Mouse (Mus musculus) heart, embryonic 13.5 days (tissue): ENCODE measurements at regions not wholly inside any gene's neighbourhood (a gene's known extent, or its start where the extent isn't known, plus 50 kb on each side); places are given as distances from the start of the nearest gene placed in this dataset.

Experiments
- ATAC-seq: fragments of 200-750 bp; cut with Nextera tagmentation; 2 replicates; pipeline ENCODE4 v1.8.0; 2017; ENCODE audit warnings: moderate TSS enrichment; ENCODE audit not compliant: insufficient number of reproducible peaks, low FRiP score, low TSS enrichment; ENCODE audit errors: extremely low read depth
- H3K27ac ChIP-seq: fragments of 300-500 bp; sonication (generic); replicated peaks from 2 replicates; pipeline ENCODE4 v1.5.1; 2015; ENCODE audit warnings: moderate library complexity, mild to moderate bottlenecking, inconsistent platforms
- H3K27me3 ChIP-seq: fragments of 300-500 bp; sonication (generic); replicated peaks from 2 replicates; pipeline ENCODE4 v1.6.1; 2015; ENCODE audit warnings: mild to moderate bottlenecking, inconsistent platforms
- H3K36me3 ChIP-seq: fragments of 300-500 bp; sonication (generic); 2 replicates; pipeline ENCODE4 v1.6.1; 2015; ENCODE audit warnings: mild to moderate bottlenecking, inconsistent platforms
- H3K4me1 ChIP-seq: fragments of 300-500 bp; sonication (generic); 2 replicates; pipeline ENCODE4 v1.6.1; 2015; ENCODE audit warnings: inconsistent platforms
- H3K4me2 ChIP-seq: fragments of 300-500 bp; sonication (generic); 2 replicates; pipeline ENCODE4 v1.6.1; 2015; ENCODE audit warnings: inconsistent platforms, mild to moderate bottlenecking, moderate library complexity
- H3K4me3 ChIP-seq: fragments of 300-500 bp; sonication (generic); 2 replicates; pipeline ENCODE4 v1.5.1; 2015; ENCODE audit warnings: moderate library complexity, mild to moderate bottlenecking, inconsistent platforms
- H3K9ac ChIP-seq: fragments of 300-500 bp; sonication (generic); 2 replicates; pipeline ENCODE4 v1.6.1; 2015; ENCODE audit warnings: inconsistent platforms, mild to moderate bottlenecking, moderate library complexity
- H3K9me3 ChIP-seq: fragments of 300-500 bp; sonication (generic); 2 replicates; pipeline ENCODE4 v1.6.1; 2016; ENCODE audit warnings: inconsistent platforms
- WGBS: fragments of 180-500 bp; shearing (Covaris S2); methylation state at CpG from one replicate; pipeline ENCODE4 v1.1.7; 2015; ENCODE audit warnings: mixed read lengths; 5-methylcytosine and 5-hydroxymethylcytosine counted together

GRCm38 (mm10) chr16:24062314-24062713, 73.7 kb upstream of the Bcl6 start:
- no peak for ATAC-seq
- H3K4me2 ChIP-seq = no peak overlapping the region
- H3K9ac ChIP-seq = no peak overlapping the region
- no peak overlapping the region for H3K4me3 ChIP-seq
- H3K4me1 ChIP-seq = peaks cover 32% of the 10 kb centered on the region
- 48% methylated on average over 5 of the region's 5 CpGs for WGBS
- peaks cover 15% of the 10 kb centered on the region; the same call in 1 of the 2 replicates for H3K27me3 ChIP-seq
- no peaks in the 10 kb centered on the region for H3K36me3 ChIP-seq
- H3K27ac ChIP-seq = no peak overlapping the region
- H3K9me3 ChIP-seq = no peaks in the 10 kb centered on the region

DNA sequence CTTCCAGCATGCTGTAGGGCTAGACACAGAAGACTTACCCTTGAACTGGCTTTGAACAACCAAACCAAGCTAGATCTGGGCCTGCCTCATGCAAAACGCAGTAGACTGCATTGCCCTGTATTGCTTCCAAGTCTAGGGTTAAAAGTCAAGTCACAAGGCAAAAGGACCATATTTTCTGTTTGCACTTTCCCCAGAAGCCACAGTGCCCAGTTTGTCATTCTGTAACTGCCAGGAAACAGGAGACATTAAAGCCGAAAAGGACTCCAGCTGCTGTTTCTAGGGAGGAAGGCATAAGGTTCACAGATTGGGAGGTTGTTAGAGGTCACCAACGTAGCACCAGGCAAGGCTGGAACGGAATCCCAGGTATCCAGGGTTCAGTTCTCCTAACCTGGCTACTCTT, 72.8 kb upstream of the Bcl6 start:
- Histone ChIP-seq H3K4me3 (no peak overlapping the region), H3K4me2 (no peak overlapping the region), H3K36me3 (no peaks in the 10 kb centered on the region), H3K27me3 (peaks cover 13% of the 10 kb centered on the region; the same call in 1 of the 2 replicates), H3K4me1 (peaks cover 40% of the 10 kb centered on the region), H3K9me3 (no peaks in the 10 kb centered on the region), H3K9ac (no peak overlapping the region), H3K27ac (no peak overlapping the region)
- WGBS = 75% methylated on average over 4 of the region's 4 CpGs
- no peak for ATAC-seq

DNA sequence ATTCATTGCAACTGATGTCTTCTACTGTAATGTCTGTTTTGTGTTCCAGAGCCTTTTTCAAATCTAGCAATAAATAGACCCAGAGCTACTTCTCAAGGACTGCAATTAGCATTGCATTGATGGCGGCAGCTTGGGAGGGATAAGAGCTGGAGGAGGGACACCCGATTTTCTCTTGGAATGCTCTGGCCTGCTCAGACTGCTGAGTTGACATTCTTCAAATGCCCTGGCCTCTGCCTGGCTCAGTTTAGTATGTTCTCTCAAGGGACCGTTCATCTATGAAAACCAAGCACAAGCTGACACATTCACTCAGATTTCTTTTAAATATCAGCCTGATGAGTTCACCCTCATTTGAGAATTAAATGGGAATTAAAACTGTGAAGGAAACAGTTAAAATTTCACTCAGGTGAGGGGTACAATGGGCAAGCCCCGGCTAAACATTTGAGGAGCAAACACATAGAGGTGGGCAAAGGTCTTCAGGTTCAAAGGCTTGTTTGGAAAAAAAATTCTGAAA, 70.5 kb upstream of the Bcl6 start:
- no peaks in the 10 kb centered on the region for H3K9me3 ChIP-seq
- no peak overlapping the region for H3K4me2 ChIP-seq
- WGBS = 48% methylated on average over 4 of the region's 4 CpGs
- ATAC-seq = no peak
- no peak overlapping the region for H3K9ac ChIP-seq
- H3K4me3 ChIP-seq = no peak overlapping the region
- peaks cover 13% of the 10 kb centered on the region; the same call in 1 of the 2 replicates for H3K27me3 ChIP-seq
- peaks cover 43% of the 10 kb centered on the region for H3K4me1 ChIP-seq
- no peak overlapping the region for H3K27ac ChIP-seq
- no peaks in the 10 kb centered on the region for H3K36me3 ChIP-seq

DNA sequence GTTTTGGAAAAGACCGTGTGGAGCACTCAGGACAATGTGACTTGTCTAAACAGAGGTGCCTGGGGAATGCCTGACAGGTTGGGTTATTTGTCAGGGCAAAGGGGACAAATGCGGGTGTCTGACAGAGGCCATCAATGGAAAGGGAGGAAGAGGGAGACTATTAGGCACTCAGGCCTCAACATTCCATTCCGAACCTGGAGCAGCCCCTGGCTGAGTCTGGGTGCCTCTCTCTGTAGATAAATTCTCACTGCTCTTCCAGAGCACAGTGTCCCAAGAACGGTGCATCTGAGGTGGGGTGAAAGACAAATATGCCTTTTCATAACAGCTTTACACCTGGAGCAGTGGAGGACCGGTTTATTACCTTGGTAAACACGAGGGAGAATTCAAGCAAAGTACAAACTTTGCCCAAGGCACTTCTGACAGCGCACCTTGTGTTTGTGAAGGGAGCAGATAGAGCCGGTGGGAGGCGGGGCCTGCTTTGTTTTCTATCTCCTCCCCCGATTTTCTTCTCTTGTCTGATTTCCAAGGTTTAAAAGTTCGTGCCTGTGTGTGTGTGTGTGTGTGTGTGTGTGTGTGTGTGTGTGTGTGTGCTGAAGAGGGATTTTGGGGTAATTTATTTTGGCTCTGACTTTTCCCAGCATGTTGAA, 68.4 kb upstream of the Bcl6 start:
- peaks cover 13% of the 10 kb centered on the region; the same call in 1 of the 2 replicates for H3K27me3 ChIP-seq
- no peaks in the 10 kb centered on the region for H3K9me3 ChIP-seq
- H3K36me3 ChIP-seq = no peaks in the 10 kb centered on the region
- H3K4me3 ChIP-seq = no peak overlapping the region
- no peak overlapping the region for H3K27ac ChIP-seq
- no peak overlapping the region for H3K4me2 ChIP-seq
- no peak overlapping the region for H3K9ac ChIP-seq
- WGBS = 33% methylated on average over 11 of the region's 11 CpGs
- H3K4me1 ChIP-seq = peaks cover 37% of the 10 kb centered on the region
- ATAC-seq = no peak

- Histone ChIP-seq H3K9ac (no peak overlapping the region), H3K9me3 (no peaks in the 10 kb centered on the region), H3K4me3 (no peak overlapping the region), H3K4me2 (no peak overlapping the region), H3K36me3 (no peaks in the 10 kb centered on the region), H3K27me3 (peaks cover 13% of the 10 kb centered on the region; the same call in 1 of the 2 replicates), H3K4me1 (peaks cover 30% of the 10 kb centered on the region), H3K27ac (no peak overlapping the region)
- ATAC-seq = no peak
- WGBS = 62% methylated on average over 12 of the region's 12 CpGs
Measured at GRCm38 (mm10) chr16:24056123-24056884, 67.7 kb upstream of the Bcl6 start.

DNA sequence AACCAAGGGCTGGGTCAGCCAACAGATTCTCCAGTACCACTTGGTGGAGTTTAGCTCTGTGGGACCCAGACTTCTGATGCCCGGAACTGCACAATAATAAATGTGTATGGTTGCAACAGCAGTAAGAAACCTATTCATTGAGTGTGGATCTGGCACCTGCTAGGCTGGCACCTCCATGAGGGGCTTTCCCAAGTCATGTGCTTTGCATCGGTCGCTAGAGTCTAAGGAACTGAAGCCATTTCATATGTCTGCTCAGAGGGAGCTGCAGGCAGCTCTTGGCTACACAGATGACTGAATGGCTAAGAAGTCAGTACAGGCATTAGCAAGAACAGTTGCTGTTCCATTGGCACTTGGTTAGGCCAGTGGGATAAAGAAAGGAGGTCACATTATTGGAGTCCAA, 65.6 kb upstream of the Bcl6 start:
- Histone ChIP-seq H3K4me1 (peaks cover 25% of the 10 kb centered on the region), H3K4me2 (no peak overlapping the region), H3K4me3 (no peak overlapping the region), H3K9me3 (no peaks in the 10 kb centered on the region), H3K36me3 (no peaks in the 10 kb centered on the region), H3K9ac (no peak overlapping the region), H3K27me3 (peaks cover 6% of the 10 kb centered on the region; the same call in 1 of the 2 replicates), H3K27ac (no peak overlapping the region)
- ATAC-seq = no peak
- WGBS = 93% methylated on average over 3 of the region's 3 CpGs

- H3K4me2 ChIP-seq = no peak overlapping the region
- H3K36me3 ChIP-seq = no peaks in the 10 kb centered on the region
- no peak overlapping the region for H3K27ac ChIP-seq
- peaks cover 17% of the 10 kb centered on the region for H3K4me1 ChIP-seq
- no peak overlapping the region for H3K9ac ChIP-seq
- no peaks in the 10 kb centered on the region for H3K9me3 ChIP-seq
- WGBS = 63% methylated on average over 10 of the region's 10 CpGs
- no peak overlapping the region for H3K4me3 ChIP-seq
- peaks cover 6% of the 10 kb centered on the region; the same call in 1 of the 2 replicates for H3K27me3 ChIP-seq
- no peak for ATAC-seq
Measured at GRCm38 (mm10) chr16:24053403-24053802, 64.8 kb upstream of the Bcl6 start.

GRCm38 (mm10) chr16:24050856-24051640, 62.4 kb upstream of the Bcl6 start:
- no peaks in the 10 kb centered on the region for H3K4me1 ChIP-seq
- H3K9ac ChIP-seq = no peak overlapping the region
- H3K36me3 ChIP-seq = no peaks in the 10 kb centered on the region
- no peak overlapping the region for H3K4me2 ChIP-seq
- no peaks in the 10 kb centered on the region for H3K9me3 ChIP-seq
- 80% methylated on average over 10 of the region's 10 CpGs for WGBS
- no peak overlapping the region for H3K4me3 ChIP-seq
- H3K27ac ChIP-seq = no peak overlapping the region
- peaks cover 6% of the 10 kb centered on the region; the same call in 1 of the 2 replicates for H3K27me3 ChIP-seq
- no peak for ATAC-seq

DNA sequence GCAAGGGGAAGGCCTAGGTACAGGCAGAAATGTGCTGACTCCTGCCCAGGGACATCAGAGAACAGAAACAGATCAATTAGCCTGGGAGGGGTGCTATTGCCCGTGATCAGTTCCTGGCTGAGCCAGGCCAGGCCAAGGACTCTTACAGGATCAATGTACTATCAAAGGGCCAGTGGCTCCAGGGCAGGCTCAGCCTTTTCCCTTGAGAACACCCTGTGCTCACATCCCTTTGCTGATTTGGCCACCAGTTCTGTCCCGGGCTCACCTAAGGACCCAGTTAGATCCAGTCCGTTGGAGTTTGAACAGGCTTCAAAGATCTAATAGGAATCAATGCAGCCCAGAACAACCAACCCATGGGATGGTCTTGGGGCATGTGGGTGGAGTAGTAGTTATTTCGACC, 55.1 kb upstream of the Bcl6 start:
- Histone ChIP-seq H3K27me3 (no peaks in the 10 kb centered on the region), H3K4me2 (no peak overlapping the region), H3K9ac (no peak overlapping the region), H3K27ac (no peak overlapping the region), H3K4me3 (no peak overlapping the region), H3K36me3 (no peaks in the 10 kb centered on the region), H3K9me3 (no peaks in the 10 kb centered on the region), H3K4me1 (no peaks in the 10 kb centered on the region)
- WGBS = 77% methylated on average over 4 of the region's 4 CpGs
- ATAC-seq = no peak

DNA sequence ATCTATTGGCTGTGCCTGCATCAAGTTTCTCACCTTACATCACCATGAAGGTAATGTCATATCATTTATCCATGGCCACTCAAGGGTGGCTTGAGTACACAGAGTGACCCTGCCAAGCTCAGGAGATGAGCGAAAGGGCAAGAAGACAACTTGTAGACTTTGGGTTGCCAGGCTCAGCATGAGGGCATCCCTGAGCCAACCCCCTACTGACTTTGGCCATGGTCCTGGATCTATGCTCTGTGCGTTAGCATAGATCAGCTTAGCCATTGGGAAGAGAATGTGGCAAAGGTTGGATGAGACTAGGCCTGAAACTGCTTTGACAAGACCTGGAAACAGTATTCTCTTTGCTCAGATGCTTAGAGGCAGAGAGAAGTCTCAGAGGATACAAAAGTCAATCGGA, 54.3 kb upstream of the Bcl6 start:
- Histone ChIP-seq H3K9ac (no peak overlapping the region), H3K36me3 (no peaks in the 10 kb centered on the region), H3K4me2 (no peak overlapping the region), H3K27ac (no peak overlapping the region), H3K4me1 (no peaks in the 10 kb centered on the region), H3K9me3 (no peaks in the 10 kb centered on the region), H3K27me3 (no peaks in the 10 kb centered on the region), H3K4me3 (no peak overlapping the region)
- ATAC-seq = no peak
- WGBS = 79% methylated on average over 3 of the region's 3 CpGs

DNA sequence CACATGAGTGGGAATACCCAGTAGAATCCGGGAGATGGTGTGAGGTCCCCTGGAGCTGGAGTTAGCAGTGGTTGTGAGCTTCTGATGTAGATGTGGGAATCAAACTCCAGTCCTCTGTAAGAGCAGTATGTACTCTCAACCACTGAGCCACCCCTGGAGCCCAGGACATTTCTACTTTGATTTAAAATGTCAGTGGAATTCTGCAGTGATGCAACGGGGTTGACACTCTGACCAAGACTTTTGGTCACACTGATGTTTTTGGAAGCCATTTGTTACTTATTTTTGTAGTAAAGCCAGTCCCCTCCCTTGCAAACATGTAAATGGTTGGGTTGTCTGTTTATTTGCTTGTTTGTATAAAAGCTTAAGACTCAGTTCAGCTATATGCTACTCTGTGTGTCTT, 53.6 kb upstream of the Bcl6 start:
- H3K27me3 ChIP-seq = no peaks in the 10 kb centered on the region
- H3K27ac ChIP-seq = no peak overlapping the region
- H3K4me3 ChIP-seq = no peak overlapping the region
- ATAC-seq = no peak
- no peaks in the 10 kb centered on the region for H3K9me3 ChIP-seq
- no peak overlapping the region for H3K9ac ChIP-seq
- no peaks in the 10 kb centered on the region for H3K4me1 ChIP-seq
- H3K36me3 ChIP-seq = no peaks in the 10 kb centered on the region
- H3K4me2 ChIP-seq = no peak overlapping the region
- WGBS = 73% methylated on average over 2 of the region's 2 CpGs
